Mouse (Mus musculus) testis, adult 2 months (tissue): ENCODE measurements around the gene Tex14.

Source experiments
- CTCF ChIP-seq: fragments of 200-500 bp; IDR thresholded peaks from 2 replicates; pipeline ENCODE4 v1.5.1; 2012; ENCODE audit warnings: low read depth, mild to moderate bottlenecking, inconsistent platforms, low read length, moderate library complexity; ENCODE audit not compliant: control insufficient read depth, insufficient read depth, insufficient replicate concordance
- POLR2A ChIP-seq: fragments of 200-500 bp; IDR thresholded peaks from 2 replicates; pipeline ENCODE4 v1.6.1; 2012; ENCODE audit warnings: low read depth, mild to moderate bottlenecking, inconsistent platforms, low read length, moderate library complexity; ENCODE audit not compliant: control insufficient read depth

- TF ChIP-seq CTCF (no peak), POLR2A (no peak)
These were observed 99.9 kb downstream of the Tex14 start for GRCm38 (mm10) chr11:87504690-87505214.
